Mouse (Mus musculus): ENCODE data around the gene Fbll1. TPM values are rescaled to one million over a fixed set of nuclear protein-coding genes. Genes with fewer than 3 reads are reported as not detected.

Fbll1 gene
- total RNA-seq, 1 experiment from 2014 or later = not detected

DNA sequence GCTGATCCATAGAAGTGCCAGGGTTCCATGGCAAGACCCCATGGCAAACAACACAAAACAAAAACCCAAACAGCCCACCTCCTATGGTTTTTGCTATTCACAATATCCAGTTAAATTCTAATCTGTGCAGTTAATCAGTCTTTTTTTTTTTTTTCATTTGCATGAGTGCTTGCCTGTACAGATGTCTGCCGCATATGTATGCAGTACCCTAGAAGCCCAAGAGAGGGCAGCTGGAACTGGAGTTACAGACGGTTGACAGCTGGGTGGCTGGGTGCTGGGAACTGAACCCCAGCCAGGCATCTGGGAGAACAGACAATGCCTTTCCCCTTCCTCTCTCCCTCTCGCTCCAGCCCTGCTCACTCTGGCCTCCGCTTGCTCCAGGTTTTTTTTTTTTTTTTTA, 14.1 kb downstream of the Fbll1 start:
- no peak for ATAC-seq (replicated peaks; ENCODE audit: low read depth, poor library complexity, severe bottlenecking)

DNA sequence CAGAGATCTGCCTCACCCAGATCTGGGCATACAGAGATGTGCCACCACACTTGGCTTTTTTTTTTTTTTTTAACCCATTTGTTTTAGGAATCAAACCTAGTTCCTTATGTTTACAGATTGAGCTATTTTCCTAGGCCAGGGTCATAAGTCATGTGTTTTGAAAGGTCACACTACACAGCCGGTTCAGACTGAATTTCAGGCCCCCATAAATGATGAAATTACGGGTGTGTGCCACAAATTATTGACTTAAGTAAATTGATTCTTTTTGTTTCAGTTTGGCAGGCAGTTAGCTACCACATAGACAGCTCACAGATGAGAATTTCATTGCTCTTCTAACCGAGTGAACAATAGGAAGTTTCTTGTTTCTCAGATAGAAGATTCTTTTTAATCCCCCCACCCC, 14.7 kb downstream of the Fbll1 start:
- ATAC-seq (replicated peaks; ENCODE audit: low read depth, poor library complexity, severe bottlenecking) = no peak

DNA sequence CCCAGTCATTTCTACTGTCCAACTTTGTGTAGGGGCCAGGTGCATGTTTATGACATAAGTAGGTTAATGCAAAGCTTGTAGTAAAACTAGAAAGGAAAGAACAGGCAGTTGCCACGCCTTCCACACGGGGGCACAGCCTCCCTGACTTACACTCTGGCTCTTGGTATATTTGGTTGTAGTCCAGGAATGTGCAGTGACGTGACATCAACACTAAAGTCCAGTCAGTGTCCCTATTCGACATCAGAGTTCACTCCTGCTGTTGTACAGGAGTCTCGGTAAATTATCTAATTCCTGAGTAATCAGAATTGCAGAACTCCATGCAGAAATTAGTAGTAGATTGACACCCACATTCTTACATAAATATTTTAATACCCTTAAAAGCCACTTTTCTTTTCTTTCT, 15.6 kb downstream of the Fbll1 start:
- ATAC-seq (replicated peaks; ENCODE audit: low read depth, poor library complexity, severe bottlenecking) = no peak

DNA sequence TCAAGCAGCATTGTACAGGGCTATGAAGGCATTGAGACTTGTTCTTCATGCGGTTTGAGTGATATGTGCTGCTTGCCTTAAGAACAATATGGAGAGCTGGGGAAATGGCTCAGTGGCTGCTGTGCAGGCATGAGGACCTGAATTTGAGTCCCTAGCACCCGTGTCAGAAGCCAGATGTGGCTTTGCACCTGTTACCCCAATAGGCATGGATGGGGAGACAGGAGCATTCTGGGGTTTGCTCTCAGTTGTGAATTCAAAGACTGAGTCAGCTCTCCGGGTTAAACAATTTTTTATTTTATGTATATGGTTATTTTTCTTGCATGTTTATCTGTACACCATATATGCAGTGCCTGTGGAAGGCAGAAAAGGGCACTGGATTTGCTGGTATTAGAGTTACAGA, 16.2 kb downstream of the Fbll1 start:
- no peak for ATAC-seq (replicated peaks; ENCODE audit: low read depth, poor library complexity, severe bottlenecking)

DNA sequence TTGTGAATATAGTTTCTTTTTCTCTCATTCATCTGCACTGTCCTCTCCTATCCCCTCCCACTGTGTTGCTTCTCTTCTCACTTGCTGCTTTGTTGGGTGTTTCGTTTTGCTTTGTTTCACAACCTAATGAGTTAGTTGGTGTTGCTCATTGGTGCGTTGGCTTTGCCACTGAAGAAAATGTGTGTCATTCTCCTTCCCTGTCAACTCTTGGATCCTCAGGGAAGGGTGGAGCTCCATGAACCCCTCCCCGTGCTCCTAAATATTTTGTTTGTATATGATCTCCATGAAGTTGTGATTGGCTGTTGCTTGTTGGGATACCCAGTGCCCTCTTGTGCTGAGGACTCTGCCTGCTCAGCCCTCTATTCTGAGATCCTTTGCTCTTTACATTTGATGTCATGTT, 18.3 kb downstream of the Fbll1 start:
- ATAC-seq (replicated peaks; ENCODE audit: low read depth, poor library complexity, severe bottlenecking) = no peak

DNA sequence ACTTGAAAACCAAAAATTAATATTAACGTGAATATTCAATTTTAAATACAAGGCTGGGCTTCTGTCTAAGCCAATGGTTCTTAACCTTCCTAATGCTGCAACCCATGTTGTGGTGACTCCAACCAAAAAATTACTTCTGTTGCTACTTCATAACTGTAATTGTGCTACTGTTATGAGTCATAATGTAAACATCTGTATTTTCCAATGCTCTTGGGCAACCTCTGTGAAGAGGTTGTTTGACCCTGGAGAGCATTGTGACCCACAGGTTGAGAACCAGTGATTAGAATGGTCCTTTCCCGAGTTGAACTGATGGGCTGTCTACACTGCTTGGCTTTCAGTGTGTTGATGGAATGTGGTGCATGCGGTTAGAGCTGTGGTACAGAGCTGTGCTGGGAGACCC, 22.2 kb downstream of the Fbll1 start:
- ATAC-seq (replicated peaks; ENCODE audit: low read depth, poor library complexity, severe bottlenecking) = no peak

DNA sequence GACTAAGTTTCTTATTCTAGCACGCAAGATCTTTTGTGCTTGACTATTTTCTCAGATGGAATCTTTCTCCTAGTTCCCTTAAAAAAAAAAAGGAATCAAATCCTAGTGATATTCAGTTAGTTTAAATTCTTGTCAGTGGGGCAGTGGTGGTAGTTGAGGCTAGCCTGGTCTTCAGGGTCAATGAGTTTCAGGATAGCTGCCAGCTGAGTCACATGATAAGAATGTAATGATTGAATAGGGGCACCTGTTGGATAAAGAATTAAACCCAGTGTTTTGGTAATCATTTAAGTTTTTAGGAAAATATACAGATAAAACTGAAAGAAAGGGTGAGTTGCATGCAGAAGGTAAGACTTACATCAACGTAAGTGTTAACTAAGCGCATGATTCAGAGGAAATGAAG, 23.1 kb downstream of the Fbll1 start:
- ATAC-seq (replicated peaks; ENCODE audit: low read depth, poor library complexity, severe bottlenecking) = no peak

DNA sequence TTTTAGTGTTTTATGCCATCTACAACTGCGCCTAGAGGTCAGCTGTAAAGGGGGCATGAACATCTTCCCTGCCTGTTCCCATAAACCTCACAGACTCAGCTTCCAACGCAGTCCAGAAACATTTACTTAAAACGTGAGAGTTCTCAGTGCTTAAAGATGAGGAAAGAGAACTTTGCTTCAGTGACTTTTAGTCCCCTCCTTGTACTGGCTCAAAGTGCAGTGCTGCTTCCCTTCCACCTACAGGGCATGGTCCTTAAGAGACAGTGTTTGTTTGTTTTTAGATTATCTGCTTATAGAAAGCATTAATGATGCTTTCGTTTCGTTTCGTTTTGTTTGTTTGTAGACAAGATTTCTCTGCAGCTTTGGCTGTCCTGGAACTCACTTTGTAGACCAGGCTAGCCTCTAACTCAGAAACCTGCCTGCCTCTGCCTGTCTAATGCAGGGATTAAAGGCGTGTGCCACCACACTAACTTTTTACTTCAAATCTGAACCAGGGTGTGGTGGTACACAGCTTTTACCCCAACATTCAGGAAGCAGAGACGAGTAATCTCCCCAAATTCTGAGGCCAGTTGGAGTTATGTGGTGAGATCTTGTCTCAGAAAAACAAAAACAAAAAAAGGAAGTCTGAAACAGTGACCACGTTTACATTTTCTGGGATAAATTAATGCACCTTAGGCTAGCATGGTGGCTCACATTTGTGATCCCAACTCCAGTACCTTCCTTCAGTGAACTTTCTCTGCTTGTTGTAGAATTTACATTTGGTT, 27.8 kb downstream of the Fbll1 start:
- no peak for ATAC-seq (replicated peaks; ENCODE audit: low read depth, poor library complexity, severe bottlenecking)

DNA sequence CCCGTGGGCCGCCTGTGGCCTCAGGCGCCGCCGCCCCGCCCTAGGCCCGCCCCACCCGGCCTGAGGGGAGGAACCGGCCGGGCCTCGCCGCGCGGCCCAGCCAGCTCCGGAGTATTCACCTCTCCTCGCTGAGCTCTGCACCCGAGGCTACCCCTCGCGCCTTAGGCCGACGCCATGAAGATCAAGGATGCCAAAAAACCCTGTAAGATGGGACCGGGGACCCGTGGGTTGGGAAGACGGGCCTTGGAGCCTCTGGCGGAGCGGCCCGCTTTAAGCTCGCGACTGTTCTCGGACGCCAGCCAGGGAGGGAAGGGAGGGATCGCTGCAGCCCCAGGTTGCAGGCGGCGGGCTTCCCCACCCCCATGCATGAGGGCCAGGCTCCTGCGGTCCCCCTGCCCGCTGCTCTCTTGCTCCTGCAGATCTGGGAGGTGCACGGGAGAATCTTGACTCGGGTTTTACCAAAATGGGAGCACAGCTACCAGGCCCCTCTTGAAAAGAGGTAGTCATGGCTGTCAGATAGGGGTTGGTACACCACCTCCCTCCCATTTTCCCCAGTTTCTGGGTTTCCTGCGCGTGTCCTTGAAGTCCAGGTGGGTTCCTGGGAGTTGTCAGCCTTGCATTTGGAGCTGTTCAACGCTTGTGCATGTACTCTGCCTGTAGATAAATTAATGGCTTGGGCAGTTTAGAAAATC, 28.8 kb downstream of the Fbll1 start:
- ATAC-seq (replicated peaks; ENCODE audit: low read depth, poor library complexity, severe bottlenecking) = peak; percentile 43

DNA sequence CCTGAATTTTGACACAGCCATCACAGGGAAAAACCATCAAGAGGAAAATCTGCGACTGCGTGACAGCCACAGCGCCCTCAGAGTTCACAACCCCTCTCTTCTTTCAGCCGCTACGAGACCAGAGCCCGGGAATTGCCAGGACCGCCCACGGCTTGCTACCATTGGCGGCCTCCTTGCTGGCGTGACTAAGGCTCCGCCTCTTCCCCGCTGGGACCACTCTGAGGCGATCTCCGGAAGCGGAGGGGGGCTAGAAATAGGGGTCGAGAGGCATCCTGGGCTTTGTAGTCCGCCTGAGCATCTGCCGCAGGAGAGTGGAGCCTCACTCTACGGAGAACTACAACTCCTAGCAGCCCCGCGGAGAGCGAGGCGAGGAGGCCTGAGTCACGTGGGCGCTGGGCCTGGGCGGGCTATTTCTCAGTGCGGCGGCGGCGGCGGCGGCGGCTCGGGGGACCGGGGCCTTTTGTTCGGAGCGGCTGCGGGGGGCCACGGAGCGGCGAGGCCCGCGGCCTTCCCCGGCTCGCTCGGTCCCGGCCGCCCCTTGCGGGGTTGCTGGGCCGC, 29.4 kb downstream of the Fbll1 start, which contains the start of gene Pank3:
TSS of gene Pank3 (plus strand) at position 297 of the 558 bp plus-strand sequence.
- ATAC-seq (replicated peaks; ENCODE audit: low read depth, poor library complexity, severe bottlenecking) = peak; percentile 98

DNA sequence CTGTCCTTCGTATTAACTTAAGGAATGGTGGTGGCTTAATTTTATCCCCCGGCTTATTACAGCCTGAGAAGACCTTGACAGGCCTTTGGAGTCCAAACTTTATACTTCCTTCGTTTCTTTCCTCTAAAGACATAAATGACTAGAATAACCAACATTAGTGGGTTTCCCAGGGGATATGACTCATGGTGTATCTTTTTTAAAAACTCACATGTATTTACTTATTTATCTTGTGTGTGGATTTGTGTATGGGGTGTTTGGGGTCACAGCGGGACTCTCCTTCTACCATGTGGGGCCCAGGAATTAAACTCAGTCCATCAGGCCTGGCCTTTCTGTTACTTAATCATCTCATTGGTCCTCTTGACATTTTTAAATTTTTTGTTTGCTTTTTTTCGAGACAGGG, 31.8 kb downstream of the Fbll1 start:
- ATAC-seq (replicated peaks; ENCODE audit: low read depth, poor library complexity, severe bottlenecking) = no peak

DNA sequence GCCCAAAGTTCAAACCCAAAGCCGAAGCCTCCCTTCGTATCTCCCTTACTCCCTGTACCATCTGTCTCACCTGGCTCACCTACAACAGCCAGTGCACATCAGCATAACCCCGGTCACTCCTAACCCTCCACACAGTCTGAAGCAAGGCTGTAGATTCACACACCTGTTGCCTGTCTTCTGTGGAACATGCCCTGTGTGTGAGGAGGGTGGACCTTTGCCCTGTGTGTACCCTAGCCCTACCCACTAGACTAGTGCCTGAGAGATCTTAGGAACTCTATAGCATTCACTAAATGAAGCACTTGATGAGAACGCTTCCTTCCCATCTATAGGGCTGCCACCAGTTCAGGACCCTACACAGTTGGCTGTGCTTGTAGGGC, 38.1 kb downstream of the Fbll1 start:
- no peak for ATAC-seq (replicated peaks; ENCODE audit: low read depth, poor library complexity, severe bottlenecking)

DNA sequence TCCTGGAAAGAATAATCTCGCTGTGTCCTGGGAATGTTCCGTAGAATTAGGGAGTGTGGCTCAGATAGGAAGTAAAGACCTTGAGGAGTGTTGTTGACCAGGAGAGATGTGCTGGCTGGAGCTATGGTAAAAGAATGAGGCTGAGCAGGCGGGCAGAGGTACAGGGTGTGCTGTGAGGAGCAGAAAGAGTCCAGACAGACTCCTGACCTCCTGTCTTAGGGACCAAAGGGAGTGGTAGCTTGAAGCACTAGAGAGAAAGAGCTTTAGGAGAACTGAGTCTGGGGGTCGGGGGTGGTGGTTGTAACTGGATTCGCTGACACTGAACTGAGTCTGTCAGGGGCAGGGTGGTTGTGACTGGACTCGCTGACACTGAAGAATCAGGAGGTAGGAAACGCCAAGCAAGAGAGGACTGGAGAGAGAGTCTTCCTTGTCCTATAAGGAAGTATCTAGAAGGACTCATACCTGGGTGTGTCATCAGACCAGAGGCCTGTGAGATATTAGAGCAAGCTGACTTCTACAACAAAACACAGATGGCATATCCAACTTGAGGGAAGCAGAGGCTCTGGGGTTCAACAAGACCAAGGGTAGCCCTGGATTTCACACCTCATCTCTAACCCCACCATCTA, 38.6 kb downstream of the Fbll1 start:
- no peak for ATAC-seq (replicated peaks; ENCODE audit: low read depth, poor library complexity, severe bottlenecking)

DNA sequence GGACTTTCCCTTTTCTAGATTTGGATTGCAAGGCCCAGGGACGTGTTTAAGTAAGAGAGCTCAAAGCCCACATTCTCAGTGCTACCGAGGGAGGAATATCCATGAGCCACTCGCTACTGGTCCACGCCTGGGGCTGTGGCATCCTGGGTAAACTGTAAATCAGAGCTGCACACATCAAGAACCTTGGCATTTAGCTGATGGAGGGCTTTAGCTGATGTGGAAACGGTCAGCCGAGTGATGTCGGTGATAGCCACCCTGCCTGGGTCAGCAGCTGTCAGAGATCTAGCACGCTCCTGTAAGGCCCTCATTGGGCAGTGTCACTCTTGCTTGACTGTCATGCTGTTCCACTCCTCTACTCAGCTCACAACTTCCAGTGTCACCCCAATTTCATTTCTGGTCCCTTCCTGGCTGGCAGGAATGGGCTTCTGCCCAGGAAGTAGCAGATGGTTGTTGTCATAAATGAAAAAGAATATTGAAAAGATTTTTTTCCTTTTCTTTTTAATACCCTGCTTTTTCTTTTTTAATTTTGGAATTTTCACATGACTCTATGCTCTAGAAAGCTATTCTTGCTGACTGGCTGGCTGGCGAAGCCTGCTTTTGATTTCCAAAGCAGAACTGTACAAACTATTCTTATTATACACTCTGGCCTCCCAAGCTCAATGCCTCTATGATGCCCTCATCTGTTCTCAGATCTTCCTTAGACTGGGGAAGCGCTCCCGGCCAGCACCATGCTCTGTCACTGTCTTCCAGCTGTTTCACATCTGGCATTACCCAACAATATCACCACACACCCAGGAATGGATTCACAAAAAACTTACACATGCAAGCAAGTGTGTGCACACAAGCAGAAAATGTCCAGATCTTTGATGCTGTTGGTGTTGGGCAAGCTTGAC, 42.0 kb downstream of the Fbll1 start:
- no peak for ATAC-seq (replicated peaks; ENCODE audit: low read depth, poor library complexity, severe bottlenecking)

DNA sequence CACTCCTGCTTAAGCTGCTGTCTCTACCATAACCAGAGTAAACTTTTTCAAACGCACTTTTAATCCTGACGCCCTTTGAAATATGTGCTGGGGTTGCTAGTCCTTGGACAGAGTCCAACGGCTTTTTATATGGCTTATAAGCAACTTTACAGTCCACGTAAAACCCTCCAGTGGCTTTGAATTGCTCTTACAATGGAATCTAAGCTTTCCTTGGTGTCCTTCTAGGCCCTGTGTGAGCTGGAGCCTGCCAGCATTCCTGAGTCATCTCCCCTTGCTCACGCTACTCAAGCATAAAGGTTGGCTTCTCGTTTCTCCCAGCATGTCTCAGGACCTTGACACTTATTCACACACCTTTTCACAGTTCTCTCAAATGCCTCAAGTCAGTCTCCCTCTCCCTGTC, 43.1 kb downstream of the Fbll1 start:
- no peak for ATAC-seq (replicated peaks; ENCODE audit: low read depth, poor library complexity, severe bottlenecking)

DNA sequence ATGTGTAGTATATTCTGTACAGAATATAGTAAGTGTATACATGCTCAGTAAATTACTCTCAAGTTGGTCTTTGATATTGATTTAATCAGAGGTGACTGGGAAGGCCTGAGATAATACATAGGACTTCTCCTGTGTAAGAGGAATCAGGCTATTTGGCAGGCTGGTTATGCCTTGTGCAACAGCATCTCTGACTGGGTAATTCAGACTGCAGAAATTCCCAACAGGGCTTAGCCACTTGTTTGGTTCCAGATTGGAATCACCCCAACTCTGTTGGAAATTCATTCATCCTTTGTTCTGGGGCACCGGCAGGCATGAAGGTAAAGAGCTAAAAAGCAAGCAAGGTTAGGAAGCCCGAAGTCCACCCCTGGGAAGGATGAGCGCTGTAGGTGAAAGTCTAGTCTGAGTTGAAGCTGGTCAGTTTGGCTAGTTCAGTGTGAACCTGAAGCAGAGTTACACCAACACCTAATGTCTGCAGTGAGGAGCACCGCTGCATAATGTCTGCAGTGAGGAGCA, 43.7 kb downstream of the Fbll1 start:
- ATAC-seq (replicated peaks; ENCODE audit: low read depth, poor library complexity, severe bottlenecking) = no peak

DNA sequence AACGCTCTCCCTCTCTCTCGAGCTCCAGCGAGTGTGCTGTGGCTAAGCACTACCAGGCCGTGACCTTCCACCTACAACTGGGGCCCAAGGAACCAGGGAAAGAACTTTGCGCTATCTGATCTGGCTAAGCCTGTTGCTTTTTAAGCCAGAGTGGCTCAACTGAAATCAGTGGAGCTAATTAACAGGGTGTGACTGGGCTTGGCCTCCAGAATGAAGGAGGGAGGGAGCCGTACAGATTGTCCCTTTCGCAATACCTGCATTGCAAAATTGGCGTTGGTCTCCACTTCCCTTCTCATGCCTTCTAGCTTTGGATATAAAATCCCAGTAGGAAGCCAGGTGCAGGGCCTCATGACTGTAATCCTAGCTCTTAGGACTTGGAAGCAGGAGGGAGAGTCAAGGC, 48.1 kb downstream of the Fbll1 start:
- ATAC-seq (replicated peaks; ENCODE audit: low read depth, poor library complexity, severe bottlenecking) = no peak
